8 mouse cellular contexts compared by ENCODE assay signal in genomic region chr16:44391877-44392548, GRCm38 (mm10). TPM values are rescaled to one million over a fixed set of nuclear protein-coding genes. Genes with fewer than 3 reads are reported as not detected.
DNase-seq lines count a peak whose midpoint lies in the region; ATAC-seq and TF ChIP-seq lines count a peak whose summit lies in the region.

No protein-coding gene starts in this region.

- H3K4me1 ChIP-seq in thymus, adult 2 months (replicated peaks; ENCODE audit: control insufficient read depth, insufficient read depth, low read length), result peaks cover 7% of the 10 kb centered on the region
- peaks cover 12% of the 10 kb centered on the region for H3K4me1 ChIP-seq in forebrain, embryonic 15.5 days

- H3K4me2 ChIP-seq in forebrain, embryonic 15.5 days (replicated peaks), result no peak overlapping the region

- H3K27me3 ChIP-seq in thymus, adult 2 months (ENCODE audit: control insufficient read depth, insufficient read depth, low read length), result no peaks in the 10 kb centered on the region
- H3K27me3 ChIP-seq in forebrain, embryonic 15.5 days, result no peaks in the 10 kb centered on the region

- 59% methylated on average over 9 of the region's 9 CpGs for WGBS in thymus, adult 2 months
- WGBS in forebrain, embryonic 15.5 days, result 37% methylated on average over 9 of the region's 9 CpGs

- no peak overlapping the region for H3K27ac ChIP-seq in thymus, adult 2 months (ENCODE audit: control insufficient read depth, insufficient read depth, low read length)
- H3K27ac ChIP-seq in forebrain, embryonic 15.5 days (replicated peaks), result no peak overlapping the region

- H3K36me3 ChIP-seq in thymus, adult 2 months (ENCODE audit: control insufficient read depth, insufficient read depth, low read length), result no peaks in the 10 kb centered on the region; the same call in 1 of the 2 replicates
- peaks cover 2% of the 10 kb centered on the region; the same call in 1 of the 2 replicates for H3K36me3 ChIP-seq in forebrain, embryonic 15.5 days

- H3K4me3 ChIP-seq in thymus, adult 2 months (ENCODE audit: control insufficient read depth, insufficient read depth, low read length), result no peak overlapping the region
- no peak overlapping the region for H3K4me3 ChIP-seq in forebrain, embryonic 15.5 days

- intact Hi-C loops in left cerebral cortex, postnatal 4 days (cut with DNase I), result no loop called here

- H3K9ac ChIP-seq in forebrain, embryonic 15.5 days (replicated peaks), result no peak overlapping the region

- no peak for TF ChIP-seq POLR2A in thymus, adult 2 months (IDR thresholded peaks at IDR 0.05; ENCODE audit: control insufficient read depth, extremely low read depth, insufficient read depth, low read length, poor library complexity)

- peak; percentile 69; the same call in 1 of the 2 replicates for TF ChIP-seq CTCF in thymus, adult 2 months (IDR thresholded peaks at IDR 0.05; ENCODE audit: borderline replicate concordance, control insufficient read depth, extremely low read depth, insufficient read depth, low read length, poor library complexity)

- no peaks in the 10 kb centered on the region for H3K9me3 ChIP-seq in forebrain, embryonic 15.5 days

- 0 out of 2 replicates have a peak, but pooled peaks have one; percentile 18 for ATAC-seq in forebrain, embryonic 15.5 days (replicated peaks)
- peak; percentile 64; the same call in 1 of the 2 replicates for ATAC-seq in monocyte, adult 5-6 weeks (replicated peaks; ENCODE audit: insufficient number of reproducible peaks, low FRiP score, low TSS enrichment, poor library complexity, severe bottlenecking)

- DNase-seq in thymus, adult 2 months, result peak; percentile 27
- DNase-seq in thymus, adult 18-20 months, result no peak
- DNase-seq in brain, adult 2 months (ENCODE audit: low read depth, low spot score), result peak; percentile 94
- DNase-seq in kidney, adult 8-10 months, result peak; percentile 17 to 38
- DNase-seq in left cerebral cortex, postnatal 4 days, result peak; percentile 61
- peak; percentile 51 for DNase-seq in thymus, postnatal 0 days (ENCODE audit: low spot score)

RNA-seq across cellular contexts. Expression of gene Cfap44, which starts 2.6 kb away (rescaled TPM):
- polyA plus RNA-seq in thymus, adult 2 months (2012; rRNA removed), result 0.12 TPM in 1 of 2 replicates, not detected in the other
- 2.1 and 2.4 TPM in 2 replicates for polyA plus RNA-seq in forebrain, embryonic 15.5 days (2015; fragmentation: Nextera tagmentation; extraction: Ambion mirVana)
- 1 to 10 TPM; 6.9 to 7.3 TPM for total RNA-seq in left cerebral cortex, postnatal 4 days (2021)
- 0.67 TPM in 1 of 3 replicates, not detected in the others for total RNA-seq in monocyte, adult 5-6 weeks (2017)
- polyA plus RNA-seq in thymus, postnatal 0 days (2015; fragmentation: Nextera tagmentation; extraction: Ambion mirVana), result 0.16 and 0.22 TPM in 2 replicates

RNA-seq across cellular contexts. Expression of gene Spice1, which starts 45.1 kb away (rescaled TPM):
- polyA plus RNA-seq in thymus, adult 2 months (2012; rRNA removed), result 13.4 TPM in 2 replicates
- 20.6 and 23.4 TPM in 2 replicates for polyA plus RNA-seq in forebrain, embryonic 15.5 days (2015; fragmentation: Nextera tagmentation; extraction: Ambion mirVana)
- total RNA-seq in left cerebral cortex, postnatal 4 days (2021), result 10 to 100 TPM; 15.0 to 18.8 TPM
- total RNA-seq in monocyte, adult 5-6 weeks (2017), result 11.7 to 50.5 TPM (median 19.1 TPM) in 3 replicates
- 16.5 and 16.9 TPM in 2 replicates for polyA plus RNA-seq in thymus, postnatal 0 days (2015; fragmentation: Nextera tagmentation; extraction: Ambion mirVana)

RNA-seq across cellular contexts. Expression of gene Sidt1, which starts 59.0 kb away (rescaled TPM):
- 8.8 and 9.9 TPM in 2 replicates for polyA plus RNA-seq in thymus, adult 2 months (2012; rRNA removed)
- polyA plus RNA-seq in forebrain, embryonic 15.5 days (2015; fragmentation: Nextera tagmentation; extraction: Ambion mirVana), result 3.1 and 3.5 TPM in 2 replicates
- 10 to 100 TPM; 16.0 to 17.9 TPM for total RNA-seq in left cerebral cortex, postnatal 4 days (2021)
- 4.0 to 16.8 TPM (median 10.8 TPM) in 3 replicates for total RNA-seq in monocyte, adult 5-6 weeks (2017)
- polyA plus RNA-seq in thymus, postnatal 0 days (2015; fragmentation: Nextera tagmentation; extraction: Ambion mirVana), result 2.9 and 3.6 TPM in 2 replicates

Comparison
In these comparisons a context has a peak if more than half of its experiments do, and no peak if none do; other contexts are left out.
1. DNase-seq: peak in thymus, adult 2 months (single experiment), brain, adult 2 months (single experiment), kidney, adult 8-10 months (2 of 2), left cerebral cortex, postnatal 4 days (single experiment) and thymus, postnatal 0 days (single experiment); none in thymus, adult 18-20 months (0 of 2).